Mouse (Mus musculus): ENCODE data around the gene Kcnn3.

The Kcnn3 gene

GRCm38 (mm10) chr3:89624001-89624400 lies 104.0 kb downstream of the Kcnn3 start:
- no peak for DNase-seq

GRCm38 (mm10) chr3:89624814-89625445 lies 105.0 kb downstream of the Kcnn3 start:
- no peak for DNase-seq

DNA sequence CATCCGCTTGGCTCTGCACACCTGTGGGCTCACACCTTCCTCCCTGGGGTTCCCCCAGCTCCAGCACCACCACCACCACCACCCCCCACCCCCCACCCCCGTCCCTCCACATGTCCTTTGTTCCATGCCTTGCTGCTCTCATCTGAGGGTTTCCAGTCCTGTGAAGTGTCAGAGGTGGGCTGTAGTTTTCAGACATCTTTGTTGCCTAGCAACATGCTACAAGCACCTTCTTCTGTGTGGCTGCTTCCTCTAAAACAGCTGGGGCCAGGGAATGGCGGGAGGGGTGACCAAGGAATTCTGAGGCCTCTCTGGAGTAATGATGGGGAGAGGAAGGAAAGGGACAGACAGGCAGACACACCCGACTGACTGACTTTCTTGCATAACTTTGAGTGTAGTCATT lies 106.6 kb downstream of the Kcnn3 start:
- no peak for DNase-seq

DNA sequence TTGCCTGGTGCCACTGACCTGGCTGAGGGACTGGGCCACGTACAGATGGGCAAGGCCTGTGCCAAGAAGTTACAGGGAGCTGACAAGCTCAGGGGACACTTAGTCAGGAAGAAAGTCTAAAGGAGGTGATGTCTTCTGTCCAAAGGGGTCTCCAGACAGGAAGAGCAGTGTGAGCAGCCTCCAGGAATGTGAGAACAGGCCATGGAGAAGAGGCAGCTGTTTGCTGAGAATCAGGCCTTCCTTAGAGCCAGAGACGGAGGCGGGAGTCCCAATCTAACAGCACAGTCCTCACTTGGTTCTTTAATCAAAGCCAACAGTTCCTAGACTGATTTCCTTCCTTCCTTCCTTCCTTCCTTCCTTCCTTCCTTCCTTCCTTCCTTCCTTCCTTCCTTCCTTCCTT lies 109.8 kb downstream of the Kcnn3 start:
- no peak for DNase-seq

- DNase-seq = no peak
Observed at GRCm38 (mm10) chr3:89631750-89632149, 111.8 kb downstream of the Kcnn3 start.

GRCm38 (mm10) chr3:89633531-89633930 lies 113.6 kb downstream of the Kcnn3 start:
- no peak for DNase-seq

DNA sequence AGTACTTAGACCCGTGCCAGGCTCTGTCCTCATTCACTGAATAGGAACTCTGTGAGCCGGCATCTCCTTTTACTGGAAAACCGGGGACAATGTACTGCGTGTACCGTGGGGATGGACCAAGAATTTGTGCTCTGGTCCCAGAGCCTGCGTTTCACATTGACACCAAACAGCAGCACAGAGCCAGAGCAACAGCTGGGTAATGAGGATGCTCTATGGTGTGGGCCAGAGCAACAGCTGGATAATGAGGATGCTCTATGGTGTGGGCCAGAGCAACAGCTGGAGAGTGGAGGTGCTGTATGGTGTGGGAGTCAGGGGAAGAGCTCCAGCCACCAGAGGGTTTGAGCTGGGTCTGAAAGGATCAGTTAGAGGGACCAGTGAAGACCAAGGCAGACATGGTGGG lies 114.0 kb downstream of the Kcnn3 start:
- DNase-seq = no peak

- DNase-seq = peak; percentile 71
Observed at GRCm38 (mm10) chr3:89640804-89641203, 120.8 kb downstream of the Kcnn3 start.

DNA sequence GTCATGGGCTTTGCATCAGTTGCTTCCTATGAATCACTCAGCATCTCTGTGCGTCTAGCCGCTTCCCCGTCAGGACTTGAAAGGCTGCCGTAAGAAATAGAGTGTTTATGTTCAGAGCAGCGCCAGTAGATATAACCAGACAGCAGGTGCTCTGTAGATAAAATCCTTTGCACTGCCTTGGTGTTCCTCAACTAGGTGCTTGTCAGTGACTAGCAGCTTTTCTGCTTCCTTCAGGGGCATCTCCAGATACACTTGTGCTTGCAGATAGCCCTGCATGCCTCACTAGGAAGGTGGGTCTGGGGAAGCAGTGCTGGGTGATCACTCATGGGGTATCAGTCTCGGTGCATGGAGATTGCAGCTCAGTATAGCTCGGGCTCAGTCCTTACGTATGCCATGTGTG lies 123.4 kb downstream of the Kcnn3 start:
- no peak for DNase-seq

- DNase-seq = peak; percentile 92
Observed at GRCm38 (mm10) chr3:89646813-89647255, 126.9 kb downstream of the Kcnn3 start.

DNA sequence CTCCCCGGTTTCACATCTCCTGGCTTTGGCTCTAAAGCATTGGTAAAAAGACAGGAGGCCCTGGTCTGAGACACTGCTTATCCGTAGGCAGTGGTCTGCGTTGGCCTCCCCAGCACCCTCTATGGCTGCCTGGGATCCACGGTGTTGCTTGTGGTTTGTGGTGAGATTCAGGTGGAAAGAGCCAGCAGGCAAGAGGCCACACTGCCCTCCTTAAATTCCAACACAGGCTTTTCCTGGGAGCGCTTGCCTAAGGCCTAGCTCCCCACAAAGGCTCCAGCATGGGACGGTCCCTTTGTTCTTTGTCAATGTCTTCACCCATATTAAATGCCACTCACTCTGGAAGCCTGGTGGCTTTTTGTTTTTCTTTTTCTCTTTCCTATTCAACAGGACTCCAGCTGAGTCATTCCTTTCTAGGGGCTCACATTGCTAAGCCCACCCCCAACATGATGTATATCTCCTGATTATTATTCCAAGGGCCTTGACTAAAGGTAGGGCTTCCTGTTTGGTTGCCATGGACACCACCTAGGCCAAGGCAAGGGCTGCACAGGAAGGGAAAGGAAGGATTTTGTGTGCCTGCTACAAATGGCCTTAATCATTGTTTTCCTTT lies 127.4 kb downstream of the Kcnn3 start:
- DNase-seq = no peak

DNA sequence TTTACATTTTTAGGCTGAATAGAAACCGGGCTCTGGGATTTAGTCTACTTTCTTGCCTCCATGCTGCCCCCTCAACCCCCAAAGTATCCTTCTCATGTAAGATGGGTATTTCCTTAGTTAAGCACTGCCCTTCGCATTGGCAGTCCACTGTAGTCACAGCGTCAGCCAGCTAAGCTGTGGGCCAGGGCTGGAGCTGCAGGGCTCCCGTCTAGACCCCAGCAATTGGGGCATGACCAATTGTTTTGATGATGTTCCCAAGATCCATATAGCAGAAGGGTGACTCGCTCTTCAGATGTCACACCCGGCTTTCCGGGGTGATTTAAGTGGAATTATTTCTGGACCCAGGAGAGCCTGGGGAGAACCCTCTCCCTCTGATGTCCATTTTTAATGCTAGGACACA lies 129.9 kb downstream of the Kcnn3 start:
- DNase-seq = no peak

- no peak for DNase-seq
Observed at GRCm38 (mm10) chr3:89653231-89653954, 133.4 kb downstream of the Kcnn3 start.

DNA sequence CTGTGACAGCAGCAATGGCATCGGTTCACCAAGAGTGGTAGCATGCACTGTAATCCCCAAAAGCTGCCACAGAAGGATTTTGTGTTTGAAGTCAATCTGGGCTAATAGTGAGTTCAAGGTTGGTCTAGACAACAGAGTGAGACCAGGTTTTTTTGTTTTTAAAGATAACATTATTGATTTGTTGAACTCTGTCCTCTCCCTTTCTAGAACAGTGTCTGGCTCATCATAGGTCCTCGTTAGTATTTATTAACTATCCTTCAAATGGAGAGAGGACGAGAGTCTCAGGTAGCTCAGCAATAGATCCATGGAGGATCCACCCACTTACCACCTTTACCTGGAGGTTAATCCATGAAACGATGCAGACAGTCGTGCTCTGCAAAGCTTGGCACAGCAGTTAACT lies 137.1 kb downstream of the Kcnn3 start:
- no peak for DNase-seq

GRCm38 (mm10) chr3:89658457-89658856 lies 138.5 kb downstream of the Kcnn3 start:
- no peak for DNase-seq

DNA sequence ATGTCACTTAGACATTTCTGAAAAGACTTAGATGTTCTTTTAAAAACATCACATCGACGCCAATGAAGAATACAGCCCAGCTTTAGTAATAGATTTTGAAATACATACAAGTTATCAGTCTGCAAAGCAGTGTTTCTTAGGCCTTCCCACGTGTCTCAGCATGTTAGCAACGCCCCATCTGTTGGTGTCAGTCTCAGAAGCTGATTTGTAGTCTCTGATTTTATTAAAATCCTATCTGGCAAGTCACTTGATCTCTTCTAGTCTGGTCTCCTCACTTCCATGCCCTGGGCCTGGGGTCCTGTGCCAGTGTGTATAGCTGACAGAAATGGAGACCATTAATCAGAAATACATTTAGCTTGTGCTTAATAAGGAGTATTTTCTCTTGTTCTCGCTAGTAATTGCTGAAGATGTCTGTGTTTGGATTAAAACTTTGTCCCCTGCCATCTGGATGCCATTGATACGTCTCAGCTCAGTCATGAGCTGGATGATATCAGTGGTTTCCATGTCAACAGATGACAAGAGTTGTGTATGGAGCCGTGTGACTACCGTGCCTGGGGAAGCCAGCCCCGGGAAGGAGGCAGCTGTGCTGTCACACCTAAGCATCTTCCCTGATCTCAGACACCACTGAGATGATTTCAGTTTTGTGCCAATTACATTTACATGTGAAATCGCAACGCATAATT lies 140.1 kb downstream of the Kcnn3 start:
- peak; percentile 26 for DNase-seq

GRCm38 (mm10) chr3:89664808-89665207 lies 144.8 kb downstream of the Kcnn3 start:
- DNase-seq = no peak

DNA sequence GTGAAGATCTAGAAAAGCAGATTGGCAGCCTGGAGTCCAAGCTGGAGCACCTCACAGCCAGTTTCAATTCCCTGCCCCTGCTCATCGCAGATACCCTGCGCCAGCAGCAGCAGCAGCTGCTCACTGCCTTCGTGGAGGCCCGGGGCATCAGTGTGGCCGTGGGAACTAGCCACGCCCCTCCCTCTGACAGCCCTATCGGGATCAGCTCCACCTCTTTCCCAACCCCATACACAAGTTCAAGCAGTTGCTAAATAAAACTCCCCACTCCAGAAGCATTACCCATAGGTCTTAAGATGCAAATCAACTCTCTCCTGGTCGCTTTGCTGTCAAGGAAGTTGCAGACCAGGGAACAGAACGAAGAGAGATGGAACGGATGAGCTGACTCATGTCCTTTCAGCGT lies 147.2 kb downstream of the Kcnn3 start:
- DNase-seq = no peak

DNA sequence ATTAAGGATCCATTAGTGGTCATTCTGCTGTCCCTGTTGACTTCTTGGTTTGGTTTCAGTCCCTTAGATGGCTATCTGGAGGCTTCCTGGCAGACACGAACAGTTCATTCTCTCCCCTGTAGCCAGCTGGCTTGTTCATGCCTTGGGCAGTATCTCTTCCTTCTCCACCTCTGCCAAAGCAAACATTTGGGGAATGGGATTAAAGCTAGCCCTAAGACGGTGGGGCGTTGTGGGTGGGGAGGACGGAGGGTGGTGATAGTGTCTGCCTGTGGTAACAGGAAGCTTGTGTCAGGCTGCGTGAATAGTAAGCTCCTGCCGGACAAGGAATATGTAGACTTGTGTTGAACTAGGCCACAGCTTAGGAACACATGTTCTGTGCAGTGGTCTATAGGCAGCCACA lies 151.4 kb downstream of the Kcnn3 start:
- DNase-seq = no peak

- DNase-seq = no peak
Observed at GRCm38 (mm10) chr3:89672573-89673317, 152.8 kb downstream of the Kcnn3 start.

GRCm38 (mm10) chr3:89677617-89678016 lies 157.7 kb downstream of the Kcnn3 start:
- DNase-seq = no peak

- no peak for DNase-seq
Observed at GRCm38 (mm10) chr3:89686031-89686430, 166.1 kb downstream of the Kcnn3 start.
